Mouse (Mus musculus) CH12.LX (cell line): Measurements from ENCODE around the gene Mex3d. TPM values are rescaled to one million over a fixed set of nuclear protein-coding genes. Genes with fewer than 3 reads are reported as not detected.

Experiments used
- DNase-seq: peaks from one replicate; pipeline ENCODE4 v3.0.0-alpha.2; 2013; ENCODE audit errors: extremely low read depth
- H3K27ac ChIP-seq: 2 replicates; pipeline ENCODE4 v1.5.1; 2012; ENCODE audit warnings: low read depth, mild to moderate bottlenecking, control low read depth, moderate library complexity; ENCODE audit not compliant: insufficient read depth
- H3K27me3 ChIP-seq: replicated peaks from 2 replicates; pipeline ENCODE3; 2012; ENCODE audit warnings: inconsistent platforms
- H3K36me3 ChIP-seq, 2 experiments: replicated peaks in 1 of 2; 2 replicates each; pipeline versions ENCODE3 to v1.6.1; 2012; ENCODE audit warnings: inconsistent platforms in 1 of 2, low read length in 1 of 2, mild to moderate bottlenecking in 1 of 2, mixed read lengths in 1 of 2, moderate library complexity in 1 of 2; ENCODE audit not compliant: control insufficient read depth in 1 of 2, insufficient read depth in 1 of 2
- H3K4me1 ChIP-seq, 2 experiments: 2 replicates each; pipeline ENCODE4 v1.6.1; 2012; ENCODE audit warnings: inconsistent platforms in 1 of 2, moderate library complexity in 1 of 2; ENCODE audit not compliant: insufficient read depth in 2 of 2, control insufficient read depth in 1 of 2
- H3K4me2 ChIP-seq: 2 replicates; pipeline ENCODE4 v1.6.1; 2012; ENCODE audit warnings: low read depth, mild to moderate bottlenecking, control low read depth; ENCODE audit not compliant: poor library complexity, insufficient read depth, severe bottlenecking
- H3K4me3 ChIP-seq, 3 experiments: fragments of 150-350 bp in 1 of 3; sonication (generic) in 1 of 3; replicated peaks in 1 of 3; 2 replicates each; pipeline versions ENCODE3 to v1.5.1; 2011 to 2012; ENCODE audit warnings: low read depth in 2 of 3, low read length in 2 of 3, mild to moderate bottlenecking in 2 of 3, moderate library complexity in 2 of 3, control low read depth in 1 of 3, improper control_type of control experiment in 1 of 3, inconsistent platforms in 1 of 3, mixed read lengths in 1 of 3; ENCODE audit not compliant: poor library complexity in 1 of 3
- H3K79me2 ChIP-seq: replicated peaks from 2 replicates; pipeline ENCODE4 v1.6.1; 2012; ENCODE audit warnings: mild to moderate bottlenecking, moderate library complexity; ENCODE audit not compliant: control insufficient read depth, poor library complexity, insufficient read depth, severe bottlenecking; ENCODE audit errors: extremely low read depth
- H3K9ac ChIP-seq: 2 replicates; pipeline ENCODE4 v1.6.1; 2012; ENCODE audit warnings: low read depth, mild to moderate bottlenecking, control low read depth, moderate library complexity; ENCODE audit not compliant: insufficient read depth
- H3K9me3 ChIP-seq: replicated peaks from 2 replicates; pipeline ENCODE3; 2012; ENCODE audit warnings: low read length, inconsistent platforms, mixed read lengths
- BHLHE40 ChIP-seq: IDR thresholded peaks from 2 replicates; pipeline ENCODE4 v1.6.1; 2011; ENCODE audit warnings: mild to moderate bottlenecking, low read depth, low read length, improper control_type of control experiment
- ELF1 ChIP-seq: IDR thresholded peaks from 2 replicates; pipeline ENCODE4 v1.6.1; 2014; ENCODE audit warnings: low read depth, mild to moderate bottlenecking, inconsistent platforms, low read length, improper control_type of control experiment
- ETS1 ChIP-seq: conservative IDR thresholded peaks from 2 replicates; pipeline ENCODE4 v1.6.1; 2012; ENCODE audit warnings: low read depth, mild to moderate bottlenecking, inconsistent platforms, low read length, improper control_type of control experiment, moderate library complexity
- HCFC1 ChIP-seq: IDR thresholded peaks from 2 replicates; pipeline ENCODE4 v1.6.1; 2012; ENCODE audit warnings: low read depth, mild to moderate bottlenecking, inconsistent platforms, low read length, improper control_type of control experiment
- IRF4 ChIP-seq: IDR thresholded peaks from 2 replicates; pipeline ENCODE4 v1.6.1; 2014; ENCODE audit warnings: low read depth, mild to moderate bottlenecking, inconsistent platforms, low read length, improper control_type of control experiment
- JUN ChIP-seq: IDR thresholded peaks from 2 replicates; pipeline ENCODE4 v1.6.1; 2011; ENCODE audit warnings: low read depth, mild to moderate bottlenecking, low read length, improper control_type of control experiment, moderate library complexity; ENCODE audit not compliant: insufficient read depth
- MEF2A ChIP-seq: IDR thresholded peaks from 2 replicates; pipeline ENCODE4 v1.6.1; 2014; ENCODE audit warnings: low read depth, mild to moderate bottlenecking, inconsistent platforms, low read length, improper control_type of control experiment, borderline replicate concordance
- MXI1 ChIP-seq: IDR thresholded peaks from 2 replicates; pipeline ENCODE4 v1.6.1; 2011; ENCODE audit warnings: mild to moderate bottlenecking, low read depth, low read length, improper control_type of control experiment
- MYC ChIP-seq: IDR thresholded peaks from 2 replicates; pipeline ENCODE4 v1.6.1; 2011; ENCODE audit warnings: low read depth, mild to moderate bottlenecking, improper control_type of control experiment, low read length
- NELFE ChIP-seq: IDR thresholded peaks from 2 replicates; pipeline ENCODE4 v1.6.1; 2011; ENCODE audit warnings: low read depth, low read length, improper control_type of control experiment
- PAX5 ChIP-seq: IDR thresholded peaks from 2 replicates; pipeline ENCODE4 v1.6.1; 2012; ENCODE audit warnings: low read length, inconsistent platforms, mixed read lengths
- TCF12 ChIP-seq: IDR thresholded peaks from 2 replicates; pipeline ENCODE4 v1.6.1; 2014; ENCODE audit warnings: low read depth, mild to moderate bottlenecking, inconsistent platforms, low read length, improper control_type of control experiment
- UBTF ChIP-seq: IDR thresholded peaks from 2 replicates; pipeline ENCODE4 v1.6.1; 2012; ENCODE audit warnings: low read depth, mild to moderate bottlenecking, inconsistent platforms, low read length, improper control_type of control experiment, moderate library complexity
- USF1 ChIP-seq: IDR thresholded peaks from 2 replicates; pipeline ENCODE4 v1.6.1; 2014; ENCODE audit warnings: low read depth, mild to moderate bottlenecking, inconsistent platforms, low read length, improper control_type of control experiment
- ZC3H11A ChIP-seq: IDR thresholded peaks from 2 replicates; pipeline ENCODE4 v1.6.1; 2012; ENCODE audit warnings: low read depth, mild to moderate bottlenecking, inconsistent platforms, low read length, improper control_type of control experiment
- ZMIZ1 ChIP-seq: IDR thresholded peaks from 2 replicates; pipeline ENCODE4 v1.6.1; 2012; ENCODE audit warnings: low read depth, mild to moderate bottlenecking, inconsistent platforms, low read length, improper control_type of control experiment
- dilution Hi-C: fragments of 300-500 bp; cut with MboI; formaldehyde crosslinking; loops from 2 replicates; pipeline ENCODE4 v1.14.3; 2020; ENCODE audit warnings: low sequenced_read_pairs; ENCODE audit not compliant: extremely low pct_unique_long_range_greater_than_20kb, extremely low pct_ligation_motif_present
- in situ Hi-C: fragments of 300-500 bp; cut with MboI; formaldehyde crosslinking; loops from 3 replicates; pipeline ENCODE4 v1.14.3; 2019; ENCODE audit warnings: low sequenced_read_pairs, low pct_ligation_motif_present, low pct_unique_long_range_greater_than_20kb, mixed read lengths
- polyA plus RNA-seq: library from polyadenylated mRNA; unstranded; fragments of >175 nt; gene quantifications from 2 replicates; pipeline ENCODE4 v1.2.1, GENCODE M21; 2012; ENCODE audit warnings: low read depth; ENCODE audit not compliant: insufficient read length
- total RNA-seq, 2 experiments: library from RNA; depleted of rRNA; stranded (reverse); fragments of 300-350 nt in 1 of 2; fragments of >200 nt in 1 of 2; gene quantifications; 2 replicates each; pipeline ENCODE4 v1.2.3; 2012 to 2014

Mex3d gene
- total and polyA plus RNA-seq, 3 experiments: 5.9 to 8.5 (median 6.6) TPM

- Histone ChIP-seq H3K9ac (no peak overlapping the region), H3K4me3 (no peak overlapping the region), H3K36me3 (peaks cover 17 to 49% of the 10 kb centered on the region in 2 experiments), H3K4me1 (peaks cover 35 to 52% of the 10 kb centered on the region in 2 experiments), H3K27ac (no peak overlapping the region), H3K4me2 (no peak overlapping the region)
- dilution Hi-C loops: no loop called here
- in situ Hi-C loops: loop anchor here (5.0 kb wide), 1 partner anchor 43 kb away; no protein-coding TSS in a partner anchor
- TF ChIP-seq HCFC1 (no peak), ELF1 (no peak), IRF4 (no peak), USF1 (no peak), MEF2A (no peak), BHLHE40 (no peak)
- TF ChIP-seq, all 38 proteins: peak for 0
- Histone ChIP-seq H3K9me3 (no peaks in the 10 kb centered on the region), H3K27me3 (no peaks in the 10 kb centered on the region), H3K79me2 (no peaks in the 10 kb centered on the region)
- DNase-seq: no peak
Observed at GRCm38 (mm10) chr10:80384709-80385108, 2.8 kb downstream of the Mex3d start.

GRCm38 (mm10) chr10:80384115-80384639 lies 3.3 kb downstream of the Mex3d start:
- Histone ChIP-seq H3K36me3 (peaks cover 17 to 49% of the 10 kb centered on the region in 2 experiments), H3K27ac (no peak overlapping the region), H3K4me3 (no peak overlapping the region), H3K4me1 (peaks cover 35 to 49% of the 10 kb centered on the region in 2 experiments), H3K4me2 (no peak overlapping the region), H3K79me2 (no peaks in the 10 kb centered on the region), H3K27me3 (no peaks in the 10 kb centered on the region), H3K9me3 (no peaks in the 10 kb centered on the region), H3K9ac (no peak overlapping the region)
- no peak for DNase-seq
- TF ChIP-seq ETS1 (no peak), JUN (no peak), USF1 (no peak), ZMIZ1 (no peak), NELFE (no peak), ZC3H11A (no peak), HCFC1 (no peak), MYC (no peak), UBTF (no peak), PAX5 (no peak), MXI1 (no peak), TCF12 (no peak)
- dilution Hi-C loops (no loop called here), in situ Hi-C loops (no loop called here)
